Mouse (Mus musculus): Measurements from ENCODE around the gene Mrtfa. TPM values are rescaled to one million over a fixed set of nuclear protein-coding genes. Genes with fewer than 3 reads are reported as not detected.

The Mrtfa gene
- polyA plus RNA-seq, 1 experiment from 2014 or later = 22.3 TPM

DNA sequence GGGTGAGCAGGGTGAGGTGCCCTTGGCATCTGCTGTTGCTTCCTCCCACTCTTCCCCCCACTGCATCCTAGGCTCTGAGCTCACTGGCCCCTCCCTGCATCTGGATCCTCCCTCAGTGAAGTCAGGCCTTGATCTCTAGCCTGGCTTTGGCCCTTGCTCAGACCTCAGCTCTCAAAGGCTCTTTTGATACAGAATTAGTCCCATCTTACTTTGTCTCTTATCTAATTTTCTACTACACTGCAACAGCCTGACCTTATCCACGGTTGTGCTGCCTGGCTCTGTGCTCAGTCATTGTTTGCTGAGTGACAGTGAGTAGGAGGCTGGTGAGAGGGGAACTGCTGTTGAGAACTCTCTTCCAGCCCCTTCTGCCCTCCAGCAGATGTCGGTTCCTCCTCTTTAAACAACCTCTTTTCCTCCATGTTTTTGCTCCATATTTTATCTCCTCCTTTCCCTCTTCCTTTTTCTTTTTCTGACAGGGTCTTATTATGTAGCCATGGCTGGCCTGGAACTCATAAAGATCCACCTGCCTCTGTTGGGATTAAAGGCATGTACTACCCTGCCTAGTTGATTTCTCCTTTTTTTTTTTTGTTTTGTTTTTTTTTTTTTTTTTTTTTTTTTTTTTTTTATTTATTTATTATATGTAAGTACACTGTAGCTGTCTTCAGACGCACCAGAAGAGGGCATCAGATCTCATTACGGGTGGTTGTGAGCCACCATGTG lies 190.0 kb downstream of the Mrtfa start:
- H3K9ac ChIP-seq (ENCODE audit: low read length) = no peak overlapping the region
- H3K36me3 ChIP-seq (ENCODE audit: control insufficient read depth, insufficient read depth, low read length) = no peaks in the 10 kb centered on the region
- H3K27ac ChIP-seq (replicated peaks; ENCODE audit: low read depth, low read length) = no peak overlapping the region
- H3K4me1 ChIP-seq (ENCODE audit: control insufficient read depth, insufficient read depth, low read length) = no peaks in the 10 kb centered on the region
- no peak overlapping the region for H3K4me2 ChIP-seq (ENCODE audit: low read depth, severe bottlenecking)
- no peaks in the 10 kb centered on the region for H3K27me3 ChIP-seq (ENCODE audit: control insufficient read depth, insufficient read depth, low read length)
- ATAC-seq (ENCODE audit: insufficient number of reproducible peaks, low FRiP score, low TSS enrichment, low read depth) (no peak), DNase-seq (ENCODE audit: low spot score) (no peak)
- no peak overlapping the region for H3K4me3 ChIP-seq (ENCODE audit: low read depth, low read length)
- 60% methylated on average over 2 of the region's 4 CpGs for WGBS
- no peaks in the 10 kb centered on the region for H3K9me3 ChIP-seq (ENCODE audit: control insufficient read depth, low read length)

- no peaks in the 10 kb centered on the region for H3K27me3 ChIP-seq (ENCODE audit: control insufficient read depth, insufficient read depth, low read length)
- H3K9me3 ChIP-seq (ENCODE audit: control insufficient read depth, low read length) = no peaks in the 10 kb centered on the region
- no peak overlapping the region for H3K4me2 ChIP-seq (ENCODE audit: low read depth, severe bottlenecking)
- ATAC-seq (ENCODE audit: insufficient number of reproducible peaks, low FRiP score, low TSS enrichment, low read depth) (no peak), DNase-seq (ENCODE audit: low spot score) (no peak)
- H3K36me3 ChIP-seq (ENCODE audit: control insufficient read depth, insufficient read depth, low read length) = no peaks in the 10 kb centered on the region
- H3K4me1 ChIP-seq (ENCODE audit: control insufficient read depth, insufficient read depth, low read length) = no peaks in the 10 kb centered on the region
- no peak overlapping the region for H3K4me3 ChIP-seq (ENCODE audit: low read depth, low read length)
- no peak overlapping the region for H3K27ac ChIP-seq (replicated peaks; ENCODE audit: low read depth, low read length)
- no peak overlapping the region for H3K9ac ChIP-seq (ENCODE audit: low read length)
- 56% methylated on average over 1 of the region's 1 CpGs for WGBS
These were observed 193.5 kb downstream of the Mrtfa start for GRCm38 (mm10) chr15:80997077-80997476.

DNA sequence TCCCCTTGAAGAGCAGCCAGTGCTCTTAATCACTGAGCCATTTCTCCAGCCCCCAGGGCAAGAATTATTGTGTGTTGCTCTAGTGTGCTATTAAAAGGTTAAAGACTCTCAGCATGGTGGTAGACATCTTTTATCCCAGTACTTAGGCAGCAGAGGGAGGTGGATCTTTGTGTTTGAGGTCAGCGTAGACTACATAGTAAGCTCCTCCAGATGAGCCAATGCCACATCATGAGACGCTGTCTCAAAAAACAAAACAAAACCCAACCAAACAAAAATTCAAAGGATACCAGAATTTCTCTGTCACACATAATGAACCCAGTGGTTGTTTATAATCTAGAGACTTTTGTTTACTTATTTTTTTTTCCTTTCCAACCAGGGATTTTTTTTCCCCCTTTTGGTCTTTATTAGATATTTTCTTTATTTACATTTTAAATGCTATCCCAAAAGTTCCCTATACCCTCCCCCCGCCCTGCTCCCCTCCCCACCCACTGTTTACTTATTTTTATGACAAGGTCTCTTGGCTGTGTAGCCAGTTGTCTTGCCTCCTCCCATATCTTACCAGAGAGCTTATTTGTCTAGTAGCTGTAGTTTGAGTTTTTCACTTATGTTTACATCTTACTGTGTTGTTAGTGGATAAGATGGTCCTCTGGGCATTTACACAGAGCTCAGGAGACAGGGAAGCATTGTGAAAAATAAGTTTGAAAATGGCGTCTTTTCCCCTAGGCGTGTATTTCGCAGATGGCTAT lies 194.3 kb downstream of the Mrtfa start:
- Histone ChIP-seq H3K4me3 (ENCODE audit: low read depth, low read length) (no peak overlapping the region), H3K9ac (ENCODE audit: low read length) (no peak overlapping the region), H3K36me3 (ENCODE audit: control insufficient read depth, insufficient read depth, low read length) (no peaks in the 10 kb centered on the region), H3K4me1 (ENCODE audit: control insufficient read depth, insufficient read depth, low read length) (no peaks in the 10 kb centered on the region), H3K9me3 (ENCODE audit: control insufficient read depth, low read length) (no peaks in the 10 kb centered on the region), H3K4me2 (ENCODE audit: low read depth, severe bottlenecking) (no peak overlapping the region), H3K27ac (replicated peaks; ENCODE audit: low read depth, low read length) (no peak overlapping the region), H3K27me3 (ENCODE audit: control insufficient read depth, insufficient read depth, low read length) (no peaks in the 10 kb centered on the region)
- ATAC-seq (ENCODE audit: insufficient number of reproducible peaks, low FRiP score, low TSS enrichment, low read depth) (no peak), DNase-seq (ENCODE audit: low spot score) (no peak)
- 90% methylated on average over 6 of the region's 6 CpGs for WGBS

DNA sequence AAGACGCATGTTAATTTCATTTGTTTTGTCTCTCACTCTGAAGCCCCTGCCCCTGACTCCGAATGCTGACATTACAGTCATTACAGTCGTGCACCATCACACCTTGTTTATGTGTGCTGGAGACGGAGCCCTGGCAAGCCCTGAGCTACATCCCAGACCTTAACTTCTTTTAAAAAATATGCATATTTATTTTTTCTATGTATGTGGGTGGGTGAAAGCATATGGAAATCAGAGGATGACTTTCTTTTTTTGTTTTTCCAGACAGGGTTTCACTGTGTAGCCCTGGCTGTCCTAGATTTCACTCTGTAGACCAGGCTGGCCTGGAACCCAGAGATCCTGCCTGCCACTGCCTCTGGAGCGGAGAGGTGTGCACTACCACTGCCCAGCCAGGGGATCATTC lies 195.6 kb downstream of the Mrtfa start:
- Histone ChIP-seq H3K4me1 (ENCODE audit: control insufficient read depth, insufficient read depth, low read length) (no peaks in the 10 kb centered on the region), H3K36me3 (ENCODE audit: control insufficient read depth, insufficient read depth, low read length) (no peaks in the 10 kb centered on the region), H3K27ac (replicated peaks; ENCODE audit: low read depth, low read length) (no peak overlapping the region), H3K9ac (ENCODE audit: low read length) (no peak overlapping the region), H3K27me3 (ENCODE audit: control insufficient read depth, insufficient read depth, low read length) (no peaks in the 10 kb centered on the region), H3K4me3 (ENCODE audit: low read depth, low read length) (no peak overlapping the region), H3K4me2 (ENCODE audit: low read depth, severe bottlenecking) (no peak overlapping the region), H3K9me3 (ENCODE audit: control insufficient read depth, low read length) (no peaks in the 10 kb centered on the region)
- ATAC-seq (ENCODE audit: insufficient number of reproducible peaks, low FRiP score, low TSS enrichment, low read depth) (no peak), DNase-seq (ENCODE audit: low spot score) (no peak)
- WGBS = 88% methylated on average over 5 of the region's 5 CpGs

- no peak for ATAC-seq (ENCODE audit: insufficient number of reproducible peaks, low FRiP score, low TSS enrichment, low read depth)
- 75% methylated on average over 3 of the region's 3 CpGs for WGBS
- no peaks in the 10 kb centered on the region for H3K9me3 ChIP-seq (ENCODE audit: control insufficient read depth, low read length)
These were observed 200.8 kb downstream of the Mrtfa start for GRCm38 (mm10) chr15:80989712-80990111.

GRCm38 (mm10) chr15:80988331-80988730 lies 202.2 kb downstream of the Mrtfa start:
- H3K4me1 ChIP-seq (ENCODE audit: control insufficient read depth, insufficient read depth, low read length) = no peaks in the 10 kb centered on the region
- no peaks in the 10 kb centered on the region for H3K27me3 ChIP-seq (ENCODE audit: control insufficient read depth, insufficient read depth, low read length)
- ATAC-seq (ENCODE audit: insufficient number of reproducible peaks, low FRiP score, low TSS enrichment, low read depth) = no peak
- no peak overlapping the region for H3K9ac ChIP-seq (ENCODE audit: low read length)
- DNase-seq (ENCODE audit: low spot score) = no peak
- 59% methylated on average over 1 of the region's 1 CpGs for WGBS
- no peaks in the 10 kb centered on the region for H3K9me3 ChIP-seq (ENCODE audit: control insufficient read depth, low read length)
- no peaks in the 10 kb centered on the region for H3K36me3 ChIP-seq (ENCODE audit: control insufficient read depth, insufficient read depth, low read length)
- no peak overlapping the region for H3K4me3 ChIP-seq (ENCODE audit: low read depth, low read length)
- H3K4me2 ChIP-seq (ENCODE audit: low read depth, severe bottlenecking) = no peak overlapping the region
- no peak overlapping the region for H3K27ac ChIP-seq (replicated peaks; ENCODE audit: low read depth, low read length)

More at GRCm38 (mm10) chr15:80989712-80990111, 200.8 kb downstream of the Mrtfa start:
- H3K36me3 ChIP-seq (ENCODE audit: control insufficient read depth, insufficient read depth, low read length) = no peaks in the 10 kb centered on the region
- no peak overlapping the region for H3K4me2 ChIP-seq (ENCODE audit: low read depth, severe bottlenecking)
- no peak for DNase-seq (ENCODE audit: low spot score)
- no peak overlapping the region for H3K9ac ChIP-seq (ENCODE audit: low read length)
- H3K27ac ChIP-seq (replicated peaks; ENCODE audit: low read depth, low read length) = no peak overlapping the region
- H3K4me1 ChIP-seq (ENCODE audit: control insufficient read depth, insufficient read depth, low read length) = no peaks in the 10 kb centered on the region
- H3K4me3 ChIP-seq (ENCODE audit: low read depth, low read length) = no peak overlapping the region
- no peaks in the 10 kb centered on the region for H3K27me3 ChIP-seq (ENCODE audit: control insufficient read depth, insufficient read depth, low read length)

GRCm38 (mm10) chr15:80983264-80983663 lies 207.3 kb downstream of the Mrtfa start:
- no peak for ATAC-seq (ENCODE audit: insufficient number of reproducible peaks, low FRiP score, low TSS enrichment, low read depth)
- H3K4me3 ChIP-seq (ENCODE audit: low read depth, low read length) = no peak overlapping the region

DNA sequence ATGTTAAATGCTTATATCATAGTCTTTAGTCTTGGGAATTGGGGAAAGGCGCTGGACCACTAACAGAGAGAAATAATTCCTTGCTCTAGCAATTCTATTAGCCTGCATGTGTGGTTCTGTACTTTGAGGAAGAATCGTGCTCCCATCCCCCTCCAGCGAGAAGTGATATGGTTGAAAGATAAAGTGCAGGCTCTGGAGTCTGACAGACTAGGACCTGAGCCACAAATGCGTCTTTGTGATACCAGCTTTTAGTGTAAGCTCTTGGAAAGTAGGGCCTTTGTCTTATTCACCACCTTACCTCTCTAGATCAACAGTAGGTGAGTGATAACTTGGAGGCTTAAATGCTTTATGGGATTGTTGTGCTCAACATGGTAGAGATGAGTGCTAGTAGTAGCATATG lies 209.4 kb downstream of the Mrtfa start:
- Histone ChIP-seq H3K4me2 (ENCODE audit: low read depth, severe bottlenecking) (no peak overlapping the region), H3K9ac (ENCODE audit: low read length) (no peak overlapping the region), H3K9me3 (ENCODE audit: control insufficient read depth, low read length) (no peaks in the 10 kb centered on the region), H3K36me3 (ENCODE audit: control insufficient read depth, insufficient read depth, low read length) (no peaks in the 10 kb centered on the region), H3K4me3 (ENCODE audit: low read depth, low read length) (no peak overlapping the region), H3K27ac (replicated peaks; ENCODE audit: low read depth, low read length) (no peak overlapping the region), H3K4me1 (ENCODE audit: control insufficient read depth, insufficient read depth, low read length) (no peaks in the 10 kb centered on the region), H3K27me3 (ENCODE audit: control insufficient read depth, insufficient read depth, low read length) (no peaks in the 10 kb centered on the region; the same call in 1 of the 2 replicates)
- ATAC-seq (ENCODE audit: insufficient number of reproducible peaks, low FRiP score, low TSS enrichment, low read depth) = no peak
- no peak for DNase-seq (ENCODE audit: low spot score)
- 85% methylated on average over 4 of the region's 4 CpGs for WGBS

More at GRCm38 (mm10) chr15:80983264-80983663, 207.3 kb downstream of the Mrtfa start:
- Histone ChIP-seq H3K9me3 (ENCODE audit: control insufficient read depth, low read length) (no peaks in the 10 kb centered on the region), H3K27ac (replicated peaks; ENCODE audit: low read depth, low read length) (no peak overlapping the region), H3K4me1 (ENCODE audit: control insufficient read depth, insufficient read depth, low read length) (no peaks in the 10 kb centered on the region), H3K4me2 (ENCODE audit: low read depth, severe bottlenecking) (no peak overlapping the region), H3K9ac (ENCODE audit: low read length) (no peak overlapping the region), H3K36me3 (ENCODE audit: control insufficient read depth, insufficient read depth, low read length) (no peaks in the 10 kb centered on the region), H3K27me3 (ENCODE audit: control insufficient read depth, insufficient read depth, low read length) (no peaks in the 10 kb centered on the region; the same call in 1 of the 2 replicates)
- no peak for DNase-seq (ENCODE audit: low spot score)
- 93% methylated on average over 2 of the region's 2 CpGs for WGBS

Measured in limb, embryonic 11.5 days (tissue).